Mouse (Mus musculus): ENCODE data around the gene Slc12a4. TPM values are rescaled to one million over a fixed set of nuclear protein-coding genes. Genes with fewer than 3 reads are reported as not detected.
"Not testable (repeated sequence)": the region's sequence is repeated elsewhere in the genome, so short reads cannot be mapped to it uniquely, and the experiment has no call there.

Gene Slc12a4
- 2.7 and 4.8 TPM in 2 replicates for total RNA-seq (2017)

- ATAC-seq (ENCODE audit: extremely low read depth, insufficient number of reproducible peaks, low FRiP score, poor library complexity, severe bottlenecking), result peak; percentile 16; the same call in 1 of the 2 replicates
These were observed at the start of gene Slc12a4 for GRCm38 (mm10) chr8:105965905-105966341. Slc12a4 (minus strand) TSS chr8:105966097.

- ATAC-seq (ENCODE audit: extremely low read depth, insufficient number of reproducible peaks, low FRiP score, poor library complexity, severe bottlenecking), result not testable (repeated sequence)
These were observed 46.3 kb upstream of the Slc12a4 start for GRCm38 (mm10) chr8:106012203-106012602.

- no peak for ATAC-seq (ENCODE audit: extremely low read depth, insufficient number of reproducible peaks, low FRiP score, poor library complexity, severe bottlenecking)
These were observed 45.7 kb upstream of the Slc12a4 start, which contains the start of gene Ddx28 for GRCm38 (mm10) chr8:106011643-106011986. Ddx28 (minus strand) TSS chr8:106011882.

GRCm38 (mm10) chr8:106010748-106011642 is 45.1 kb upstream of the Slc12a4 start:
- ATAC-seq (ENCODE audit: extremely low read depth, insufficient number of reproducible peaks, low FRiP score, poor library complexity, severe bottlenecking), result peak; percentile 95

GRCm38 (mm10) chr8:106007891-106008290 is 42.0 kb upstream of the Slc12a4 start:
- not testable (repeated sequence) for ATAC-seq (ENCODE audit: extremely low read depth, insufficient number of reproducible peaks, low FRiP score, poor library complexity, severe bottlenecking)

GRCm38 (mm10) chr8:106007135-106007534 is 41.2 kb upstream of the Slc12a4 start:
- no peak for ATAC-seq (ENCODE audit: extremely low read depth, insufficient number of reproducible peaks, low FRiP score, poor library complexity, severe bottlenecking)

- no peak for ATAC-seq (ENCODE audit: extremely low read depth, insufficient number of reproducible peaks, low FRiP score, poor library complexity, severe bottlenecking)
These were observed 40.5 kb upstream of the Slc12a4 start for GRCm38 (mm10) chr8:106006413-106006812.

GRCm38 (mm10) chr8:106005875-106006274 is 40.0 kb upstream of the Slc12a4 start, which contains the start of gene Dpep2nb:
Dpep2nb (minus strand) TSS chr8:106005975.
- ATAC-seq (ENCODE audit: extremely low read depth, insufficient number of reproducible peaks, low FRiP score, poor library complexity, severe bottlenecking), result no peak

GRCm38 (mm10) chr8:106004538-106005207 is 38.8 kb upstream of the Slc12a4 start:
- ATAC-seq (ENCODE audit: extremely low read depth, insufficient number of reproducible peaks, low FRiP score, poor library complexity, severe bottlenecking), result no peak

- ATAC-seq (ENCODE audit: extremely low read depth, insufficient number of reproducible peaks, low FRiP score, poor library complexity, severe bottlenecking), result no peak
These were observed 36.0 kb upstream of the Slc12a4 start for GRCm38 (mm10) chr8:106001908-106002307.

- no peak for ATAC-seq (ENCODE audit: extremely low read depth, insufficient number of reproducible peaks, low FRiP score, poor library complexity, severe bottlenecking)
These were observed 33.1 kb upstream of the Slc12a4 start for GRCm38 (mm10) chr8:105998971-105999370.

GRCm38 (mm10) chr8:105996359-105996758 is 30.5 kb upstream of the Slc12a4 start:
- ATAC-seq (ENCODE audit: extremely low read depth, insufficient number of reproducible peaks, low FRiP score, poor library complexity, severe bottlenecking), result peak; percentile 65; the same call in 1 of the 2 replicates

GRCm38 (mm10) chr8:105993226-105993625 is 27.3 kb upstream of the Slc12a4 start:
- ATAC-seq (ENCODE audit: extremely low read depth, insufficient number of reproducible peaks, low FRiP score, poor library complexity, severe bottlenecking), result no peak

- ATAC-seq (ENCODE audit: extremely low read depth, insufficient number of reproducible peaks, low FRiP score, poor library complexity, severe bottlenecking), result peak; percentile 68
These were observed 26.6 kb upstream of the Slc12a4 start for GRCm38 (mm10) chr8:105992499-105992898.

- ATAC-seq (ENCODE audit: extremely low read depth, insufficient number of reproducible peaks, low FRiP score, poor library complexity, severe bottlenecking), result no peak
These were observed 25.6 kb upstream of the Slc12a4 start for GRCm38 (mm10) chr8:105991546-105991945.

- peak; percentile 78 for ATAC-seq (ENCODE audit: extremely low read depth, insufficient number of reproducible peaks, low FRiP score, poor library complexity, severe bottlenecking)
These were observed 25.0 kb upstream of the Slc12a4 start, which contains the start of gene Dus2 for GRCm38 (mm10) chr8:105990856-105991387. Dus2 (plus strand) TSS chr8:105991337.

GRCm38 (mm10) chr8:105988546-105988945 is 22.6 kb upstream of the Slc12a4 start:
- ATAC-seq (ENCODE audit: extremely low read depth, insufficient number of reproducible peaks, low FRiP score, poor library complexity, severe bottlenecking), result no peak

- ATAC-seq (ENCODE audit: extremely low read depth, insufficient number of reproducible peaks, low FRiP score, poor library complexity, severe bottlenecking), result peak; percentile 18; the same call in 1 of the 2 replicates
These were observed 17.5 kb upstream of the Slc12a4 start for GRCm38 (mm10) chr8:105983406-105983805.

GRCm38 (mm10) chr8:105981146-105981545 is 15.2 kb upstream of the Slc12a4 start:
- ATAC-seq (ENCODE audit: extremely low read depth, insufficient number of reproducible peaks, low FRiP score, poor library complexity, severe bottlenecking), result no peak
